Mouse (Mus musculus): ENCODE data around the gene Fam160a1. TPM values are rescaled to one million over a fixed set of nuclear protein-coding genes. Genes with fewer than 3 reads are reported as not detected.

The Fam160a1 gene
- polyA plus RNA-seq, 1 experiment from 2014 or later: 9.5 TPM

DNA sequence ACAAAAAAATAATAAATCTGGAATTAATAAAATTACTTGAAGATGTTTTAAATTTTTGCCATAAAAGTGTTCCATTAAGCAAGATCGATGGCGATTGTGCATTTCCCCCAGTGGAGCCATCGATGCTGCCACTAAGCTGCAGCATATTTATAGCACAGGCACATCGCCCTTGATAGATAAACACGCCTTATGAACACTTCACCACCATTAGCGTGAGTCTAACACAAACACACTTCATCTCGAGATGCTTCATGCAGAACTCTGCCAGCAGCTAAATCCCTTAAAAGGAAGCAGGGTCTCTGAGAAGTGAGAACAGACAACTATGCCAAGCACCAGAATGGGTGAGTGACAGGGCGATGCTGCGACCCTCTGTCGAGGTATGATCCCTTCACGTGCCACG, 150.4 kb downstream of the Fam160a1 start:
- Histone ChIP-seq H3K27ac (no peak overlapping the region), H3K36me3 (no peaks in the 10 kb centered on the region), H3K4me3 (no peak overlapping the region), H3K9ac (no peak overlapping the region), H3K4me1 (no peaks in the 10 kb centered on the region), H3K4me2 (no peak overlapping the region), H3K27me3 (no peaks in the 10 kb centered on the region), H3K9me3 (no peaks in the 10 kb centered on the region)
- WGBS: 72% methylated on average over 12 of the region's 12 CpGs
- no peak for ATAC-seq (ENCODE audit: insufficient number of reproducible peaks, low FRiP score, low TSS enrichment, low read depth)

DNA sequence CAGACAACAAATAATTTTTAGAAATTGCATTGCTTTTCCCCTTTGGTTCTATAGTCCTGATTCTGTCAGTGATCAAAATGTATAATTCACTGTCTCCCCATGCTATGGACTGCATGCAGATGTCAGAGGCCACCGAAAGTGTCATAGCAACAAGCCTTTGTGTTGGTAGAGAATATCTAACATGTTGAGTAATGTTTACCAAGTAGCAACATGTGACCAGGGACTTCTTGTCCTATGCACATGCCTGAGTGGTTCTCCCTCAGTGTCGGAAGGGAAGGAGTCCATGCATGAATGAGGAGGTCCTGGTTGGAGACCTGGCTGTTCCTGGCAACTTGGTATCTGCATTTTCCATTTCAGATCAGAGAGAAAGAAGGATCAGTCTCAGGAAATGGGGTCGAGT, 150.9 kb downstream of the Fam160a1 start:
- Histone ChIP-seq H3K4me2 (no peak overlapping the region), H3K27ac (no peak overlapping the region), H3K36me3 (no peaks in the 10 kb centered on the region), H3K9ac (no peak overlapping the region), H3K9me3 (no peaks in the 10 kb centered on the region), H3K27me3 (no peaks in the 10 kb centered on the region), H3K4me3 (no peak overlapping the region), H3K4me1 (no peaks in the 10 kb centered on the region)
- no peak for ATAC-seq (ENCODE audit: insufficient number of reproducible peaks, low FRiP score, low TSS enrichment, low read depth)
- WGBS: 74% methylated on average over 3 of the region's 3 CpGs

DNA sequence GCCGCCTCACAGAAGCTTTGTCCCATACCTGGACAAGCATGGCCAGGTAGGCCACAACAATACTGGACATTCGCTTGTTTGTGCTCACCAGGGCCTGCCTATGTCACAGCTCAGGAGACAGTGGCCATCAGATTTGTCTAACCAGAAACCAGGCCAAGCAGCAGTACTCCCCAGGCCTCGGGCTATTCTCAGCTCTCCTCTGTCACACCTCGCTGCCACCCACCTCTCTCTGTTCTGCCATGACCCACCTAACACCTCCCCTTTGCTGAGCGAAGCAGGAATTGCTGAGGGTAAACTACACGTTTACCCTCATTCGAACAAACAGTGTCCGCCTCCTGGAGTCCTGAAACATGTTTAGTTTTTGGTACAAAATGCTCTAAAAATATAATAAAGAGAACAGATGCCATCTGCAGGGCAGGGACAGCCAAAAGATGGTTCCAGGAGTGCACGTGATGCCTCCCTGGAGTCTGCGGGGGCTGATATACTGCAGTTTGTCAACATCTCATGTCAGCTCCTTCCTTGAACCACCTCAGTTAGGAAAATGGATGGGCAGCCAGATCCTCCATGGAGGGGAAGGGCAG, 152.4 kb downstream of the Fam160a1 start:
- 80% methylated on average over 10 of the region's 10 CpGs for WGBS
- Histone ChIP-seq H3K4me3 (no peak overlapping the region), H3K4me2 (no peak overlapping the region), H3K36me3 (no peaks in the 10 kb centered on the region), H3K9ac (no peak overlapping the region), H3K27me3 (no peaks in the 10 kb centered on the region), H3K9me3 (no peaks in the 10 kb centered on the region), H3K27ac (no peak overlapping the region), H3K4me1 (0 out of 2 replicates have a peak, but pooled peaks cover 3% of the 10 kb centered on the region)
- no peak for ATAC-seq (ENCODE audit: insufficient number of reproducible peaks, low FRiP score, low TSS enrichment, low read depth)

DNA sequence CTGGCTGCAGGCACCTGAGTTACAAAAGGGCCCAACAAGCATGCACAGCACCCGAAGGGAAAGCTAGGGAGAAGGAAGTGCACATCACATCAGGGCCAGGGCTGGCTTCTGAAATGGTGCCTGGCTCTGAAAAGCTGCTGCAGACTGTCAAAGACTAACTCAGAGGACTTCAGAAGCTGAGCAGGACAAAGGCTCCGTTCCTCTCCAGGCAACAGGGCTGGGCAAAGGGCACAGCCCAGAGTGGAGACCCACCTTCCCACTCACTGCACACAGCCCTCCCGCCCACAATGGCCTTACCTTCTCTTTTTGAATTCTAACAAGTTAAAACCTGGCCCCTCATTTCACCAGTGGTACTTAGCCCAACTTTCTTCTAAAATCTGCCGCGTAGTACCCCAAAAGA, 153.3 kb downstream of the Fam160a1 start:
- H3K36me3 ChIP-seq: no peaks in the 10 kb centered on the region
- no peak overlapping the region for H3K9ac ChIP-seq
- H3K4me3 ChIP-seq: no peak overlapping the region
- no peaks in the 10 kb centered on the region for H3K9me3 ChIP-seq
- 0 out of 2 replicates have a peak, but pooled peaks cover 3% of the 10 kb centered on the region for H3K4me1 ChIP-seq
- WGBS: 76% methylated on average over 5 of the region's 5 CpGs
- H3K4me2 ChIP-seq: no peak overlapping the region
- no peaks in the 10 kb centered on the region for H3K27me3 ChIP-seq
- no peak for ATAC-seq (ENCODE audit: insufficient number of reproducible peaks, low FRiP score, low TSS enrichment, low read depth)
- H3K27ac ChIP-seq: no peak overlapping the region

DNA sequence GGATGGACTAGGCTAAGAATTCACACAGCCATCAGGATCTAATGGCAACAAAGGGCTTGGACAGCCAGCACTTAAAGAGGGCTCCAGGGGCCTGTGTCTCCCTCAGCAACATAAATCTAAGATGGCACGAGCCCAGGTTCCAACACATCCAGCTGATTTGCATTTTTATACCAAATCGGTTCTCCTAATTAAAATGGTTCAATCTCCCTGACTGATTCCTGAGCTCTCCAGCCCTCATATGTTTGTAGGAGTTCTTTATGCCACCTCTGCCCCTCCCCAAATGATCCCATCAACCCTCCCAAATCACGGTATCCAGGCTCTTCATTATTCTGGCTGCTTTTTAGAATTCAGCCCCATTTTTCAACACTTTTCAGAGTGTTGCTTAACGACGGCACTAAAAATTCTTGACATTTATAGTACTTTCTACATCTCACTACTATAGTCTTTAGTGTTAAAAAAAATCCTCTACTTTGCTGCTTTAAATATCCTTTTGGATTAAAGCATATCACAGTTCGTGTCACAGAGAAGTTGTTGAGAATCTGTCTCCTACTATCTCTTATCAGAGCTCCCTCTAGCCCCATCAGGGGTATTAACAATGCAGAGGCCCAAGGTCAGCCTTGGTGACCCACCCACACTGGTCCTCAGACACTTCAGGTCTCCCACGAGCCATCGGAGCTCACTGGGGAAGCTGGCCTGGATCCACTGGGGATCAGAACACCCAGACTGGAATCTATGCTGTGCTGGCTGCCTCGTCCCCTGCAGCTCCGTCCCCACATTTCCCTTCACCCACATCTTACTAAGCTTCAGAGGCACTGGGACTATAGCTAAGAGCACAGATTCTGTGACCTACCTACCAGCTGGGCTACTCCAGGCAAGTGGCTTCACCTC, 154.9 kb downstream of the Fam160a1 start:
- no peaks in the 10 kb centered on the region for H3K9me3 ChIP-seq

DNA sequence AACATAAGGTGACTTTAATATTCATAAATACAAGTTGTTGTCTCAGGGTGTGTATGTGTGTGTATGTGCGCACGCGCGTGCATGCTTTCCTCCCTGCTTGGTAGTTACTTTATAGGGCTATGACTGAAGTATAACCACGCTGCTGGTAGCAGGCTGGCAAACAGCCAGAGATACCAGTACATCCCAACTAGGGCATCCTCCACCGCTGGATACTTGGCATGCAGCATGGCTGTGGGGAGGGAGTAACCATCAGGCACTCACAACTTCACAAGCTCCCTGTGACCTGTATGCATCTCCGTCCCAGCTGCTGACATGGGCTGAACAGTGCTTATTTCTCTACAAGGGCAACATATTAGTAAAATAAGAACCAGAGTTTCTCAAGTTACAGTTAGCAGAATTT, 157.4 kb downstream of the Fam160a1 start:
- H3K27ac ChIP-seq: no peak overlapping the region
- H3K9ac ChIP-seq: no peak overlapping the region
- no peaks in the 10 kb centered on the region for H3K9me3 ChIP-seq
- H3K4me3 ChIP-seq: no peak overlapping the region
- no peak for ATAC-seq (ENCODE audit: insufficient number of reproducible peaks, low FRiP score, low TSS enrichment, low read depth)
- 0 out of 2 replicates have a peak, but pooled peaks cover 3% of the 10 kb centered on the region for H3K4me1 ChIP-seq
- H3K36me3 ChIP-seq: 0 out of 2 replicates have a peak, but pooled peaks cover 2% of the 10 kb centered on the region
- H3K4me2 ChIP-seq: no peak overlapping the region
- H3K27me3 ChIP-seq: no peaks in the 10 kb centered on the region
- 76% methylated on average over 7 of the region's 7 CpGs for WGBS

More for the DNA sequence above, 154.9 kb downstream of the Fam160a1 start:
- H3K4me3 ChIP-seq: no peak overlapping the region
- H3K36me3 ChIP-seq: no peaks in the 10 kb centered on the region
- H3K27me3 ChIP-seq: no peaks in the 10 kb centered on the region
- H3K4me2 ChIP-seq: no peak overlapping the region
- H3K27ac ChIP-seq: no peak overlapping the region
- H3K4me1 ChIP-seq: 0 out of 2 replicates have a peak, but pooled peaks cover 3% of the 10 kb centered on the region
- no peak overlapping the region for H3K9ac ChIP-seq
- 68% methylated on average over 10 of the region's 10 CpGs for WGBS
- ATAC-seq (ENCODE audit: insufficient number of reproducible peaks, low FRiP score, low TSS enrichment, low read depth): no peak

DNA sequence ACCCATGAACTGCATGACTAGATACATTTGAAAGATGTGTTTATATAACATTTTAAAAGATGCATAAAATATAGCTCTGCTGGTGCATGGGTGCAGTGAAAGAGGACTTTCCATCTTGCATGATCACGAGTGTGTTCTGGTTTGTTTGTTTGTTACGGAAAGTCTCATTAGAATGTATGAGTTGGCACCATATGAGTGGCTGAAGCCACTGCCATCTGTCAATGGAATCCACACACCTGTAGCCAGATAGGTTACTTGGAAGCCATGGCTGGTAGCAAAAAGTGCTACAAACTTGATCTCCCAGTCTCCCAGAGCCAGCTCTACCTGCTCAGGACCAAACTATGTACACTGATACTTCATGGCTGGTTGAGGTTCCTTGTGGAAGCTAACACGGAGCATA, 161.6 kb downstream of the Fam160a1 start:
- Histone ChIP-seq H3K4me3 (no peak overlapping the region), H3K4me1 (0 out of 2 replicates have a peak, but pooled peaks cover 3% of the 10 kb centered on the region), H3K36me3 (0 out of 2 replicates have a peak, but pooled peaks cover 2% of the 10 kb centered on the region), H3K27me3 (no peaks in the 10 kb centered on the region), H3K9me3 (no peaks in the 10 kb centered on the region), H3K4me2 (no peak overlapping the region), H3K27ac (no peak overlapping the region), H3K9ac (no peak overlapping the region)
- WGBS: 89% methylated on average over 3 of the region's 3 CpGs
- no peak for ATAC-seq (ENCODE audit: insufficient number of reproducible peaks, low FRiP score, low TSS enrichment, low read depth)

DNA sequence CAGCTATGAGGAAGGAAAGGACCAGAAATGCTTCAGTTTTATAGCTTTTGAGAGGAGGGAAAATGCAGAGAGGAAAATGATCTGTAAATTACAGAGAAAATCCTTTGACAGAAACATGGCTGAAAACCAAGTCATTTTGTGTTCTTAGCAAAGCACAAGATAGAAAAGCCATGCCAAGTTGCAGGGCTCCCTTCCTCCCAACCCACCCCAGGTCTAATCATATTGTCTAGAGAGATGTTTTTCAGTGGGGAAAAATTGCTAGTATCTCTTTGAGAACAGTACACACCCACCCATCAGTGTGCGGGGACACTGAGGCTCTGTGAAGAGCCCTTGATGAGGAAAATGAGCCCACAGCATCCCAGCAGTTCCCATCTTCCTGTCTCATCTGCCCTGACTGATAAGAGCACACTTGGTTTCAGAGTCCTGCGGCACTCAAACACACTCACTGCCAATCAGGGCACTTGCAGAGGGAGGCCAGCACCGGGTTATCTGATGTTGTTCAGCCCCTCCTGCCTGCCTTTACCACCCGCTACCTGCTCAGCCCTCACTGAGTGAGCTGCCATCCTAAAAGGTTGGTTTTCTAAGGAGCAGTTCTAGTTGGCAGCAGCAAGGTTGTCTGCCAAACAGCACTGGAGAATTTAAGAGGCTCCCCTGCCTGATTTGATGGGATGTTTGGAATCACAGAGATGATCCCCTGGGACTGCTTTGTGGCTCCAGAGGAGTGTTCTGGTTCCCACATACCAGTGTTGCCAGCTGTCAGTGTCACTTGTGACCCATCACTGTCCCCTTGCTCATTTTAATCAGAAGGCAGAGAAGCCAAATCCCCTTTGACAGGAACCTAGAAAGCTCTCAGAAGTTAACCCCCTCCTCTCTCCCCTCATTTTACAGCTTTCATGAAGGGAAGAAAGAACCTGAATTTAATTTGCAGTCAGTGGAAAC, 164.1 kb downstream of the Fam160a1 start:
- no peak overlapping the region for H3K27ac ChIP-seq
- H3K4me2 ChIP-seq: no peak overlapping the region
- 74% methylated on average over 4 of the region's 4 CpGs for WGBS
- no peak overlapping the region for H3K4me3 ChIP-seq
- H3K4me1 ChIP-seq: no peaks in the 10 kb centered on the region
- H3K9me3 ChIP-seq: no peaks in the 10 kb centered on the region
- ATAC-seq (ENCODE audit: insufficient number of reproducible peaks, low FRiP score, low TSS enrichment, low read depth): no peak
- 0 out of 2 replicates have a peak, but pooled peaks cover 2% of the 10 kb centered on the region for H3K36me3 ChIP-seq
- H3K9ac ChIP-seq: no peak overlapping the region
- no peaks in the 10 kb centered on the region for H3K27me3 ChIP-seq

DNA sequence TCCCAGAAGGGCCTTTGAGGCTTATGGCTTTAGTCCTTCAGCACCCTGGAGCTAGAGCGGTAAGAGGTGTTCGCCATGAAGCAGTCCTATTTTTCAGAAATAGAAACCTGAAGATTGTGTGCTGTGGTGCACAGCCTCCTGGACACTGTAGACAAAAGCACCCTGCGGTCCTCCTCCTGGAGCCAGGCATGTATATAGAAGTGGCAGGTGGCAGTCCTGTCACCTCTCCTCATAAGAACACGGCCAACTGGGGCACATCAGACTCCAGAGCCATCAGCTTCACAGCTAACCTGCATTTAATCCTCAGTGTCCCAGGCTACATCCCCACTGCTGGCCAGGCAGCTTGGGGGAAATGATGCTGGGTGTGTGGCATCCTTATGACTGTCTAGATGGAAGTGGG, 167.9 kb downstream of the Fam160a1 start:
- 96% methylated on average over 4 of the region's 4 CpGs for WGBS

DNA sequence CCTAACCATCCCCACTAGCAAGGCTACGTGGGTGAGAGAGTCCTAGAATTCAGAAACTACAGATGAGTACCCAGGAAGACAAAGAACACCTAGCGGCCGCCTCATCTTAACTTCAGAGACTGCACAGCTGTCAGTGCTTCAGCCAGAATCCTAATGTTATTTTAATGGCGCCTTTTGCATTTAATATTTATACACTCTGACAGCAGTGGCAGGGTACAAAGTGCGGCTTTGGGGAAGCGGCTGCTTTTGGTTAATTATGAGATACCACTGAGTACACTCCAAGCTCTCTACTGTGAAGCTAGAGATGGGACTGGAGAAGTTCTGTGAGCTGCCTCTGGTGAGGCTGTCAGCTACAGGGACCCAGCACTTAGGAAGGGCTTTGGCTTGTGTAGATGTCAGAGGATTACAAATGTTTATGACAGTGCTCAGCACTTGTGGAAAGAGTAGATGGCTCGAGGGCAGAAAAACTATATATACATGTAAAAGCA, 171.5 kb downstream of the Fam160a1 start:
- no peaks in the 10 kb centered on the region for H3K9me3 ChIP-seq
- no peak for ATAC-seq (ENCODE audit: insufficient number of reproducible peaks, low FRiP score, low TSS enrichment, low read depth)
- no peak overlapping the region for H3K27ac ChIP-seq
- H3K4me3 ChIP-seq: no peak overlapping the region
- no peak overlapping the region for H3K9ac ChIP-seq
- no peaks in the 10 kb centered on the region for H3K27me3 ChIP-seq
- no peaks in the 10 kb centered on the region for H3K4me1 ChIP-seq
- 88% methylated on average over 7 of the region's 7 CpGs for WGBS
- no peak overlapping the region for H3K4me2 ChIP-seq
- H3K36me3 ChIP-seq: no peaks in the 10 kb centered on the region

More for the DNA sequence above, 167.9 kb downstream of the Fam160a1 start:
- Histone ChIP-seq H3K27ac (no peak overlapping the region), H3K4me2 (no peak overlapping the region), H3K4me3 (no peak overlapping the region), H3K9me3 (no peaks in the 10 kb centered on the region), H3K27me3 (no peaks in the 10 kb centered on the region), H3K9ac (no peak overlapping the region), H3K4me1 (no peaks in the 10 kb centered on the region), H3K36me3 (no peaks in the 10 kb centered on the region)
- no peak for ATAC-seq (ENCODE audit: insufficient number of reproducible peaks, low FRiP score, low TSS enrichment, low read depth)

DNA sequence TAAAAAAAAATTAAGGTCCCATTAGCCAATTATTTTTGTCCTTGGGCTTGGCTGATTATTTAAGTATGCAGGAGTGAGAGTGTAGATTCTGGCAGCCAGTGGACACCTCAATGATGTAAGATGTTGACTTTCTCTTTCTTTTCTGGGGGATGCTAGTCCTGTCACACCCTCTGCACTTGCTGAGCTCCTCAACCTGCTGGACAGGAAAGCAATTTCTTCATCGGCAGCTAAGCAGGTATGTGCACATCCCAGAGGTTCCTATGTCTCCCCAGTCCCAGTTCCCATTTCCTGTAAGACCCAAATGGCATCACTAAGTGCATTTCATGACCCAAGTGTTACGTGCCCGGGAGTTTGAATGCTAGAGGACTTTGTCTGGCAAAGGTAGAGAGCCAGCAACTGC, 172.3 kb downstream of the Fam160a1 start:
- no peaks in the 10 kb centered on the region for H3K4me1 ChIP-seq
- H3K36me3 ChIP-seq: no peaks in the 10 kb centered on the region
- H3K27me3 ChIP-seq: no peaks in the 10 kb centered on the region
- no peak overlapping the region for H3K9ac ChIP-seq
- ATAC-seq (ENCODE audit: insufficient number of reproducible peaks, low FRiP score, low TSS enrichment, low read depth): no peak
- no peak overlapping the region for H3K4me2 ChIP-seq
- no peak overlapping the region for H3K4me3 ChIP-seq
- WGBS: 83% methylated on average over 3 of the region's 3 CpGs
- no peaks in the 10 kb centered on the region for H3K9me3 ChIP-seq
- no peak overlapping the region for H3K27ac ChIP-seq

All from limb, embryonic 15.5 days (tissue).